Mouse (Mus musculus) spleen, adult 2 months (tissue): Measurements from ENCODE around the gene Syce2.

ENCODE experiments used
- CTCF ChIP-seq: fragments of 200-500 bp; IDR thresholded peaks from 2 replicates; pipeline ENCODE4 v1.5.1; 2011; ENCODE audit warnings: mild to moderate bottlenecking, inconsistent platforms; ENCODE audit not compliant: insufficient read depth, insufficient read length, insufficient replicate concordance; ENCODE audit errors: extremely low read depth
- POLR2A ChIP-seq: fragments of 200-500 bp; IDR thresholded peaks from 2 replicates; pipeline ENCODE4 v1.6.1; 2011; ENCODE audit warnings: low read depth, low read length, inconsistent platforms

DNA sequence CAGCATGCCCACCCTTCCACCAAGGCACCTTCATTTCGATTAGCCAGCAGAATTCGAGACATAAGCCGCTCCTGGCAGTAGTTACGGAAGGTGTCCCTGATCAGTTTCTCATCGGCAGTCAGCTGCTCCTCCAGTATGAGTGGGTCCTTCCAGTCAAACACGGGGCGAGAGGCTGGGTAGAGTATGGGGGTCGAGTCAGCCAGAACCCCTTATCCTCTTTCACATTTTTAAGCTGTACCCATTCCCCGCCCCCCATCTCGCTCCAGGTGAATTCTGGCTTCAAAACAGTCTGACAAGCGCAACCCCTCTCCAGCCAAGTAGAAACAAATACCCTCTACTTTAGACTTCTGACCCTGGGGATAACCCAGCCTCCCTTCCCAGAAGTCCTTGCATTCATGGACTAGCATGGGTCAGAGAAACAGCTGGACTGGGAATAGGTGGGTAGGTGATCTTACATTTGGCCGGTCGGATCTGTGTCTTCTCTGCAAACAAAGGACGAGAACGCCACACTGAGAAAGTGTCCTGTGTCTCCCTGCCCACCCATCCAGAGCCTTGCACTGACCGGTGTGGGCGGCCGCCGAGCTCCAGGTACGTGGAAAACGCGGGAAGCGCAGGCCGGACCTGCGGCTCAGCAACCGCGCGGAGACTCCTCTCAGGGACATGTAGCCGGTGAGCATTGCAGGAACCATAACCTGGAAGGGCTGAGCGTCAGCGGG is 21.2 kb downstream of the Syce2 start:
- TF ChIP-seq CTCF = no peak
- TF ChIP-seq POLR2A = no peak
